Mouse (Mus musculus) megakaryocyte, embryonic 14.5 days (primary cell): ENCODE results near the gene Adcy6.

Experiments
- FLI1 ChIP-seq: IDR thresholded peaks from 2 replicates; pipeline ENCODE4 v1.6.1; 2012; ENCODE audit warnings: low read length, inconsistent platforms, mixed read lengths
- GATA1 ChIP-seq: IDR thresholded peaks from 3 replicates; pipeline ENCODE4 v1.6.1; 2012; ENCODE audit warnings: mixed read lengths, low read length, inconsistent platforms, borderline replicate concordance

- TF ChIP-seq GATA1 (no peak), FLI1 (no peak)
These were observed 24.7 kb upstream of the Adcy6 start for GRCm38 (mm10) chr15:98634541-98635081.
